Mouse (Mus musculus) liver, embryonic 14.5 days (tissue): ENCODE data around the gene Fam98a. TPM values are rescaled to one million over a fixed set of nuclear protein-coding genes. Genes with fewer than 3 reads are reported as not detected.

ENCODE experiments used
- ATAC-seq: fragments of 200-750 bp; cut with Nextera tagmentation; 2 replicates; pipeline ENCODE4 v1.8.0; 2017; ENCODE audit warnings: moderate number of reproducible peaks, mild to moderate bottlenecking, moderate library complexity; ENCODE audit not compliant: insufficient read depth
- DNase-seq, 3 experiments: peaks; one replicate each; pipeline ENCODE4 v3.0.0-alpha.2; 2012 to 2013; ENCODE audit warnings: low read depth in 3 of 3, low spot score in 3 of 3
- H3K27ac ChIP-seq: fragments of 300-500 bp; sonication (generic); 2 replicates; pipeline ENCODE4 v1.5.1; 2014; ENCODE audit warnings: moderate library complexity, mild to moderate bottlenecking, control low read depth, inconsistent platforms
- H3K27me3 ChIP-seq: fragments of 300-500 bp; sonication (generic); 2 replicates; pipeline ENCODE4 v1.6.1; 2014; ENCODE audit warnings: mild to moderate bottlenecking, low read length, moderate library complexity; ENCODE audit not compliant: control insufficient read depth, insufficient read depth
- H3K36me3 ChIP-seq: fragments of 300-500 bp; sonication (generic); replicated peaks from 2 replicates; pipeline ENCODE4 v1.6.1; 2014; ENCODE audit warnings: low read depth; ENCODE audit not compliant: control insufficient read depth, insufficient read depth
- H3K4me1 ChIP-seq, 2 experiments: fragments of 200-500 bp in 1 of 2; fragments of 300-500 bp in 1 of 2; sonication (generic) in 1 of 2; replicated peaks; 2 replicates each; pipeline ENCODE4 v1.6.1; 2012 to 2014; ENCODE audit warnings: antibody characterized with exemption in 1 of 2, inconsistent platforms in 1 of 2, low read length in 1 of 2; ENCODE audit not compliant: control insufficient read depth in 2 of 2, insufficient read depth in 2 of 2
- H3K4me2 ChIP-seq: fragments of 300-500 bp; sonication (generic); 2 replicates; pipeline ENCODE4 v1.6.1; 2014; ENCODE audit warnings: low read depth, mild to moderate bottlenecking, control low read depth, moderate library complexity
- H3K4me3 ChIP-seq, 2 experiments: fragments of 200-500 bp in 1 of 2; fragments of 300-500 bp in 1 of 2; sonication (generic) in 1 of 2; 2 replicates each; pipeline ENCODE4 v1.5.1; 2012 to 2014; ENCODE audit warnings: low read depth in 2 of 2, low read length in 2 of 2, mild to moderate bottlenecking in 2 of 2, control low read depth in 1 of 2, inconsistent platforms in 1 of 2, moderate library complexity in 1 of 2; ENCODE audit not compliant: insufficient read depth in 1 of 2
- H3K9ac ChIP-seq: fragments of 300-500 bp; sonication (generic); replicated peaks from 2 replicates; pipeline ENCODE4 v1.6.1; 2014; ENCODE audit warnings: mild to moderate bottlenecking, control low read depth, moderate library complexity
- H3K9me3 ChIP-seq: fragments of 300-500 bp; sonication (generic); 2 replicates; pipeline ENCODE4 v1.6.1; 2016; ENCODE audit warnings: low read length, mixed read lengths; ENCODE audit not compliant: control insufficient read depth
- CTCF ChIP-seq: IDR thresholded peaks from 2 replicates; pipeline ENCODE4 v1.5.1; 2016; ENCODE audit warnings: antibody characterized with exemption, low read depth, control low read depth
- EP300 ChIP-seq: IDR thresholded peaks from 2 replicates; pipeline ENCODE4 v1.6.1; 2016; ENCODE audit warnings: antibody characterized with exemption, low read depth
- WGBS: fragments of 180-500 bp; shearing (Covaris S2); extraction: QIAGEN DNeasy Blood & Tissue Kit; methylation state at CpG from one replicate; pipeline ENCODE4 v1.1.7; 2014; ENCODE audit not compliant: insufficient replicate concordance; 5-methylcytosine and 5-hydroxymethylcytosine counted together
- polyA plus RNA-seq, 2 experiments: library from polyadenylated mRNA; depleted of rRNA in 1 of 2; stranded (reverse) in 1 of 2; unstranded in 1 of 2; fragments of >200 nt; fragmentation: Nextera tagmentation in 1 of 2; extraction: Ambion mirVana in 1 of 2; gene quantifications; 2 replicates each; pipeline versions ENCODE4 v1.2.1 to v1.2.3; 2012 to 2014

The Fam98a gene
- polyA plus RNA-seq, 2 experiments = 6.0 to 17.9 TPM

DNA sequence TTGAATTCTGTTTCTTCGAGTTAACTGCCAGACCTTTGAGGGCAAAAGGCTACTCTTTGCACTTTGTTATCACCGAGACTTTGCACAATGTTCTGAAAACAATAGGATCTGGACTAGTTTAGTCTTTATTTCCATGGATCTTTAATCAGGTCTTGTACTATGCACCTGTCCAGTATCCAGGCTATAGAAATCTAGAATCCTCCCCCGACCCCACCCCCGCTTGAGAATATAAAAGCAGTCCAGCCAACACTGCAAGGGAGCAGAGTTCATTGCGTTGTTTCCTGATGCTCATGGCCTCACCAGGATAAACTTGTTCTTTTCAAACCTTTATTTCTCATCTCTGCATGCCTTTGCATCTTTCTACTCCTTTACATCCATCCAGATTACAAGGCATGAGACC, 42.5 kb downstream of the Fam98a start:
- Histone ChIP-seq H3K9ac (no peak overlapping the region), H3K4me3 (no peak overlapping the region), H3K4me1 (no peaks in the 10 kb centered on the region), H3K27ac (no peak overlapping the region), H3K27me3 (no peaks in the 10 kb centered on the region), H3K9me3 (no peaks in the 10 kb centered on the region), H3K4me2 (no peak overlapping the region), H3K36me3 (no peaks in the 10 kb centered on the region)
- ATAC-seq = no peak
- TF ChIP-seq EP300 = no peak
- no peak for TF ChIP-seq CTCF
- WGBS = 72% methylated on average over 5 of the region's 5 CpGs
- no peak for DNase-seq

DNA sequence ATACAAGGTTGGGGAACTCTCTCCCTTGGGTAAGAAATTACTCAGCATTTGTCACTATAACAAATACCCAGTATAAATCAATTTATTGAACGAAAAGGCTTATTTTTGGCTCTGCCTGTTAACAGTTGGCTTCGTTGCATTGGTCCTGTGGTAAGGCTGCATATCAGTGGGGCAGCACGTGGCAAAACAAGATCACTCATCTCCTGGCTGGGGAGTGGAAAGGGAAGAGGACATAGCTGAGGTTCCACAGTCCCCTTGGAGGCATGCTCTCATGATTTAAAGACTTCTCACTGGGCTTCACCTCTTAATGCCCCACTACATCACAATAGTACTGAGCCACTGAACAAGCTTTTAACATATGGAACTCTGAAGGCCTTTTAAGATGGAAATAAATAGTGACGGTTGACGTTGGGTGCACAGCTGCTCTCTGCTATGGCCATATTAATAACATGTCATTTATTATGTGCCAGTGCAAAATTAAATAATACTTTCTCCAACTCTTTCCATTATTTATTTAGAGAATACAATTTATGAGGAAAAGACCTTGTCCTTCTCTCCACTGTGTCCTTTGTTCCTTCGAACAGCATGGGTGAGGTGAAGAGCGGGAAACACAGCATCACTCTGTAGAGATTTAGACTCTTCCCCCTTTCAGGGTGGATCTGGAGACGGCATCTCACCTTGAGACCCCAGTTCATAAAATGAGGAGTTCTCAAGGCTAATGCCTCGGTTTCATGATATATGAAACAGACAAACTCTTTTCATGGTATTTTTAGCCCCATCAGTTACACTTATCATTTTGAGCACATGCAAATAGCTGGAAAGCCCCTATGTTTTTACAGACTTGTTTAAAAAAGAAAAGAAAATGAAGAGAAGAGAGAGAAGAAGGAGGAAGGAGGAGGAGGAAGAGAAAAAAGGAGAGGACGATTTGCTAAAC, 44.8 kb downstream of the Fam98a start:
- DNase-seq (no peak), ATAC-seq (no peak)
- no peak overlapping the region for H3K4me3 ChIP-seq
- TF ChIP-seq CTCF (no peak), EP300 (no peak)
- H3K9me3 ChIP-seq = no peaks in the 10 kb centered on the region
- no peak overlapping the region for H3K4me2 ChIP-seq
- H3K27me3 ChIP-seq = no peaks in the 10 kb centered on the region
- H3K36me3 ChIP-seq = no peaks in the 10 kb centered on the region
- no peak overlapping the region for H3K9ac ChIP-seq
- no peaks in the 10 kb centered on the region for H3K4me1 ChIP-seq
- WGBS = 61% methylated on average over 10 of the region's 10 CpGs
- H3K27ac ChIP-seq = no peak overlapping the region

GRCm38 (mm10) chr17:75506097-75506675, 45.6 kb downstream of the Fam98a start:
- no peak for DNase-seq

DNA sequence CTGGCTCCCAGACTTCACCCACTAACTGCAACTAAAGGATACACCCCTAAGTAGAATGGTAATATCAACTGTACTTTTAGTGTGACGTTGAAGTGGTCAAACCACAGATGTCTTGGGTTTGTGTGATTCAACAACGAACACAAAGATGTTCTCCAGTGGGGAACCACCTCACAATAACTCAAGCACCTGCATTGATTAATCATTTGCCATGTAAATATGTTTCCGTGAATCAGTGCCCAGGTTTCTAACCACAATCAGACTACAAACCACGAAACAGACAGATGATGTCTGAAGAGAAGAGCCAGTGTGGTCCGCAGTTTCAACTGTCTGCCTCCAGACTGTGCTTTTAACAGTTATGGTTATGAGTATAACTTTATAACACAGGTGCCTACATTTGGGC, 46.7 kb downstream of the Fam98a start:
- DNase-seq = no peak
- TF ChIP-seq CTCF (no peak), EP300 (no peak)
- Histone ChIP-seq H3K4me2 (no peak overlapping the region), H3K27me3 (no peaks in the 10 kb centered on the region), H3K9me3 (no peaks in the 10 kb centered on the region), H3K36me3 (no peaks in the 10 kb centered on the region), H3K4me1 (no peaks in the 10 kb centered on the region), H3K4me3 (no peak overlapping the region), H3K9ac (no peak overlapping the region), H3K27ac (no peak overlapping the region)
- no peak for ATAC-seq
- 57% methylated on average over 5 of the region's 5 CpGs for WGBS

More at GRCm38 (mm10) chr17:75506097-75506675, 45.6 kb downstream of the Fam98a start:
- TF ChIP-seq EP300 = no peak
- TF ChIP-seq CTCF = no peak
- WGBS = 74% methylated on average over 10 of the region's 10 CpGs
- H3K27me3 ChIP-seq = no peaks in the 10 kb centered on the region
- H3K9ac ChIP-seq = no peak overlapping the region
- ATAC-seq = no peak
- no peak overlapping the region for H3K4me2 ChIP-seq
- H3K36me3 ChIP-seq = no peaks in the 10 kb centered on the region
- no peak overlapping the region for H3K4me3 ChIP-seq
- no peaks in the 10 kb centered on the region for H3K9me3 ChIP-seq
- H3K4me1 ChIP-seq = no peaks in the 10 kb centered on the region
- no peak overlapping the region for H3K27ac ChIP-seq

- H3K4me2 ChIP-seq = no peak overlapping the region
- H3K9me3 ChIP-seq = no peaks in the 10 kb centered on the region
- 61% methylated on average over 3 of the region's 3 CpGs for WGBS
- DNase-seq = no peak
- no peaks in the 10 kb centered on the region for H3K4me1 ChIP-seq
- no peak overlapping the region for H3K9ac ChIP-seq
- TF ChIP-seq EP300 = no peak
- no peak for TF ChIP-seq CTCF
- no peaks in the 10 kb centered on the region for H3K36me3 ChIP-seq
- ATAC-seq = no peak
- no peak overlapping the region for H3K27ac ChIP-seq
- no peaks in the 10 kb centered on the region for H3K27me3 ChIP-seq
- no peak overlapping the region for H3K4me3 ChIP-seq
Observed at GRCm38 (mm10) chr17:75503031-75503430, 48.7 kb downstream of the Fam98a start.
